Mouse (Mus musculus) Muller cell, postnatal 12 days (primary cell): Measurements from ENCODE around the gene Ppm1m.

Experiments
- DNase-seq: peaks from one replicate; pipeline ENCODE4 v3.0.0-alpha.2; 2015; ENCODE audit errors: inconsistent ontology term

The Ppm1m gene

DNA sequence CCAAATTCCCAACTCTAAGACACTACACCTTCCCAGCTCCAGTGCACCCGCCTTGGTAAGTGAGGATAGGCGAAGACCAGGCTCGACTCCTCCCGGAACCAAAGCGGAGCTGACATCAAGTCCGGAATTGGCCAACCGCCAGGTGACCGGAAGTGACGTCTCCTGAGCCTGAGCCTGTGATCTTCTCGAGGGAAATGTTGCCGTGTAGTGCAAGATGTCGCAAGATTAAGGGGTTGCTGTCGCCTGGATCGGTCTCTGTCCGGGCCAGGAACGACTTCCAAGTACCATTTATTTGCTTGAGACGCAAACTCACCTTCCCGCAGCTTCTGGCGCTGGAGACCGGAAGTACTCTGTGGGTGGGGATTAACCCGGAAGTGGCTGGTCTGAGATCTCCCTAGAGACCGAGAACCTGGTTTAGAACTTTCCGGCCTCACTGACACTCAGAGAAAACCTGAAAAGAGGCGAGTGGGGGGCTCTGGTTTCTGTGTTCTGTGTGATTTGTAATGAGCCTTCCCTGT is 39.7 kb downstream of the Ppm1m start:
- peak; percentile 92 for DNase-seq

GRCm38 (mm10) chr9:106159237-106159636 is 40.3 kb downstream of the Ppm1m start:
- DNase-seq, result no peak

- DNase-seq, result no peak
Observed at GRCm38 (mm10) chr9:106158037-106158491, 41.5 kb downstream of the Ppm1m start, which contains the start of gene Glyctk. Glyctk (minus strand) TSS chr9:106158138.

- DNase-seq, result no peak
Observed at GRCm38 (mm10) chr9:106157623-106157925, 42.0 kb downstream of the Ppm1m start.

DNA sequence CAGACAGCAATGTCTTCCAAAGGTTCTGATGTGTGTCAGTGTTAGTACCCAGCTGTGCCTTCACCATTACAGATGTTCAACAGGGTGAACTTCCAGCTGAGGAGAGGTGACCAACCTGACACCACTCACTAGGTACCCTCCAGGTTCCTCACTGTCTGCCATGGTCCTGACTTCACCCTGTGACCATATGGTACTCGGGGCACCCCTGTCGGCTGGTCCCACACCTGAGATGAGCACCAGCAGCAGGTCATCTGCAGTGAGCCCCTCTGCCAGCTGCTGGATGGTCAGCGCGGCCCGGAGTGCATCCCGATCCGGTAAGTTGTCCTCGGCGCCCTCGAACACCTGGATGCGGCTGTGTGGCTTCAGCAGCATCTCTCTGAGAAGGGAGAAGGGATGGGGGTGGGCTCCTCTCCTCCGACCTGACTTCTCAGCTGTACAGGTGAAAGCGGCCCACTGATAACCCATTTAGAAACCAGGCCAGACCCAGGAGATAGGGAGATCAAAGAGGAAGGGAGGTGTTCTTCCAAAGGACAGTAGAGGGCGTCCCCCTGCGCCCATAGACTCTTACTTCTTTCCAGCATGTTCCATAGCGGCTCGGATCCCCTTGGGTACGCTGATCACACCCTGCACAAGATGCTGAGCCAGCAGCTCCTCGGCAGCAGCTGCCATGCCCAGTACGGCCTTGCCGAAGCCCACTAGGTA is 42.5 kb downstream of the Ppm1m start:
- no peak for DNase-seq

DNA sequence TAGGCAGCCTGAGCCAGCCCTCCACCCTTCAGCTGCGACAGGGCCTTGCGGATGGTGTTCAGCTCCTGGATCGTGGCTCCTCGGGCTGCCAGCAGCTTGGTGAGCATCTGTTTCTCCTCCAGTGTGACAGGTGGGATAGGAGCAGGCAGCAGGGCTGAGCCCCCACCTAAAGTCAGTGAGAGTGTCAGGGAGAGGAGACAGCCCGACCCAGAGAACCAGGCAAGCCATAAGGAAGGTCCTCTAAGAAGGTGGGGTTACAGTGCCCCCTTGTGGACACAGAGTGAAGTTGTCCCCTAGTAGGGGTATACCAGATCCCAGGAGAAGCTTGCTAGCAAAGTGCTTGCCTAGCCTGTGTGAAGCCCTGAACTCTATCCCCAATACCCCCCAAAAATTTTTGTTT is 43.1 kb downstream of the Ppm1m start:
- DNase-seq, result peak; percentile 34

GRCm38 (mm10) chr9:106154106-106154505 is 45.4 kb downstream of the Ppm1m start:
- DNase-seq, result no peak

DNA sequence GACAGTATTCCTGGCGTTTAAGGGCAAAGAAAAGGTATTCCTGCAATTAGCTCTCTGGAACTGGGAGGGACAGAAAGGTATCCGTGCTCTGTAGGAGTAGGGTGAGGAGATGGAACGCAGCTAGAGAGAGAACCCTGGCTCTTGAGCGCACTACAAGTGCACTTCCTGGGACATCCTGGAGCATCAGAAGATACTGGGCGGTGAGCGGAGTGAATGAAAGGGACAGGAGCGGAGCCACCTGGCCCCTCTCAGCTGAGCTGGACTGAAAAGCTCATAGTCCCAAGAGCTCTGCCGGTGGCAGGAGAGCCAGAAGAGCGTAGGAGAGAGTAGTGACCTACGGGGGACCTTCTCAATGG is 50.2 kb downstream of the Ppm1m start:
- no peak for DNase-seq

DNA sequence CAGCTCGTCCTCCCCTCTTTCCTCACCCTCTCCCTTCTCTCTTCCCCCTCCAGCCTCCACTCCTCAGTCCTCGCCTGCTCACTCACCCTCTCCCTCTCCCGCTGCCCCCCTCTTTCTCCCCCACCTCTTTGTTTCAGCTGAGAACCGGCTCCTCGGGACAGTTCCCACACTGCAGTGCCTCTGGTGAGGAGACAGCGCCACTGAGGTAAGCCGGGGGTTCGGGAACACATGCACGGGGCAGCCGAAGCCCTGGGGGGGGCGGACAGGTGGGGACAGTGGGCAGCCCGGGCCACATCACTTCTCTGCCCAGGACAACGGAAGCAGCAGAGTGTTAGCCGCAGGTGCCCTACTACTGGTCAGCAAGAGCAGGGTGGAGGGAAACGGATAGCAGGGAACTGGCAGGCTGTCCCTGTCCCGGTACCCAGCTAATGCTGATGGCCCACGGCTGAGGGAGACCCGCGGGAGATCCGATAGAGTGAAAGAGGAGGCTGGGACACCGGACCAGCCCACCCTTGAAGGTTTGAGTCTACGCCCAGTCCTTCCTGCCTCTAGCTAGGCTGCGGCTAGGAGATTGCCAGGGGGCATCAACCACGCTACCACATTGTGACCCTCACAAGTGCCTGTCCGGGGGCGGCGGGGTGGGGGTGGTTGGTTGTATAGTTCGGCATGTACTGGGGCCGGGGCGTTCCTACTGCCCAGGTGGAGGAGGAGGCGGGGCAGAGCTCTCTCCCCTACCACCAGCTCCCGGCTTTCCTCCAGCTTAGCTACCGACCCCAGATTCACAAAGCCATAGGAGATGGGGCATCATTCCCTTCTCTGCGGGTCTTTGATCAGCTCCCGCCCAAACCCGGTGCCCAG is 50.8 kb downstream of the Ppm1m start:
- DNase-seq, result peak; percentile 49

DNA sequence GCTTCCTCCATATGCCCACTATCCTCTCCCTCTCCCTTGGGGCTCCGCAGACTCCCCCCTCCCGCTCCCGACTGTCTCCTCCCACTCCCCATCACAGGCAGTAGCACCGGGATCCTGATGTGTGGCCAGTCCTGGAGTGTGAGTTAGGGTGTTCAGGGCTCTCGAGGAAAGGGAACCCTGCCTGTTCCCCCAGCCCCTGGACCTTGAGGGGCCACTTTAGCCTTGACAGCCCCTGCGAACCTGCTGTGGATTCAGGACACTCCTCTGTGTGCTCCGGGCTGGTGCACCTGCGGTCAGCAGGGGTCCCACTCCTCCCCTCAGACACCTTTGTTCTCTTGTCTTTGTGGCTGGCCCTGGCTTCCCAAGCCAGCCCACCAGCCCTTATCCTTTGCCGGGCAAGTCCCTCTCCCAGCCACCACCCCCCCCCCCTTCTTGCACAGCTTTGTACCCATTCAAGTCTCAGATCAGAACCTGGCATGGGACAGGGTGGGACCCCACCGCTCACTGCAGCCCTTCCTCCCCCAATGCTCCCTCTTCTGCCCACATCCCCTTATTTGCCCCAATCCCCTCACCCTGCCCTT is 51.6 kb downstream of the Ppm1m start:
- DNase-seq, result no peak

DNA sequence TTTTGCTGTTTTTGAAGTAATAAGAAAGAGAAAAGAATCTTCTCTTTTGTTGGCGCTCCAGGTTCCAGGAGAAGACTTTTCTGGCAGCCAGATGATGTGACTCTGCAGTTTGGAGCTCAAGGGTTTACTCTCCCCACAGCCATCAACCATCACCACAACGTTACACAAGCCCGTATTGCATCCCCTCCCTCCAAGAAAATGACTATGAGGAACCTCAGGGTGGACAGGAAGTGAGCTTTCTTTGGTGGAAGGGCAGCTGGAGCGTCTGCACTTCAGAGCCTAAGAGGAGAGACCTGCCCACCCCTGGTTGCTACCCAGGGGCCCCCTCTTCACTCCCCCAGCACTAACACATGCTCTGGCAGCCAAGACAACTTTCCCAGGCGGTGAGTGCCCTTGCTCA is 52.3 kb downstream of the Ppm1m start:
- no peak for DNase-seq

DNA sequence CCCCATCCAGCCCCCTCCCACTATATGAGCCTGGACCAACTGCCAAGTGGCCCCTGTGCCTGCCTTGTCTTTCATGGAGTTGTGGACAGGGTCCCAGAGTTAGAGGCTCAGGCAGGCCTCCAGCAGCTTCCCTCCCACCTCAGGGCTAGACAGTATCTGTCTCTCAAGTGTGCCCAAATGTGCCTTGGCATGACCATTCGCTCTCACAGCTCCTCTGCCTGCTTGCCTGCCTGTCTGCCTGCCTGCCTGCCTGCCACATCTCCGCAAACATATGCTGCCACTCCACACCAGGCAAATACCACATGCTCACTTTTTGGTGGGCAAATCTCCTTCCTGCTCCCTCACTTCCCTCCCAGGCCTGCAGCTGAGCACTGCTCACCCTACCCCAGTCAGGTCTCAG is 54.0 kb downstream of the Ppm1m start:
- no peak for DNase-seq
